Mouse (Mus musculus) left cerebral cortex, adult 18-20 months (tissue): ENCODE measurements around the gene Tango6. TPM values are rescaled to one million over a fixed set of nuclear protein-coding genes. Genes with fewer than 3 reads are reported as not detected.
"Not testable (repeated sequence)": the region's sequence is repeated elsewhere in the genome, so short reads cannot be mapped to it uniquely, and the experiment has no call there.

Experiments used
- DNase-seq, 2 experiments: peaks; one replicate each; pipeline ENCODE4 v3.0.0; 2021 to 2022; ENCODE audit warnings: low spot score in 2 of 2, mixed read lengths in 1 of 2
- total RNA-seq, 2 experiments: library from RNA; stranded (reverse); gene quantifications; 2 replicates each; pipeline ENCODE4 v1.2.3; 2021

The Tango6 gene
- total RNA-seq, 2 experiments from 2014 or later, result 6.6 to 6.8 TPM

- peak; percentile 53 to 70 for DNase-seq
These were observed 187.9 kb downstream of the Tango6 start for GRCm38 (mm10) chr8:106870537-106871327.

- DNase-seq, result no peak
These were observed 188.6 kb downstream of the Tango6 start for GRCm38 (mm10) chr8:106871328-106871926.

GRCm38 (mm10) chr8:106871931-106872371 lies 189.1 kb downstream of the Tango6 start:
- DNase-seq, result peak in 1 of 2 experiments; percentile 40

- DNase-seq, result no peak
These were observed 189.7 kb downstream of the Tango6 start for GRCm38 (mm10) chr8:106872454-106873034.

GRCm38 (mm10) chr8:106880121-106880707 lies 197.3 kb downstream of the Tango6 start:
- no peak for DNase-seq

- not testable (repeated sequence) for DNase-seq
These were observed 201.2 kb downstream of the Tango6 start for GRCm38 (mm10) chr8:106884094-106884493.

GRCm38 (mm10) chr8:106884826-106885400 lies 202.0 kb downstream of the Tango6 start:
- not testable (repeated sequence) for DNase-seq

- peak; percentile 77 to 84 for DNase-seq
These were observed 204.7 kb downstream of the Tango6 start for GRCm38 (mm10) chr8:106887336-106888189.

GRCm38 (mm10) chr8:106888803-106889202 lies 205.9 kb downstream of the Tango6 start:
- no peak for DNase-seq

GRCm38 (mm10) chr8:106892210-106892805 lies 209.4 kb downstream of the Tango6 start:
- no peak for DNase-seq

GRCm38 (mm10) chr8:106892806-106893451 lies 210.1 kb downstream of the Tango6 start:
- peak in 1 of 2 experiments; percentile 29 for DNase-seq

- DNase-seq, result peak; percentile 85 to 90
These were observed 210.8 kb downstream of the Tango6 start, which contains the start of gene Utp4 for GRCm38 (mm10) chr8:106893481-106894156. TSS of gene Utp4 (plus strand) at chr8:106893636.

- DNase-seq, result no peak
These were observed 216.6 kb downstream of the Tango6 start for GRCm38 (mm10) chr8:106899473-106899872.

Other genes starting within 250 kb of the Tango6 start
- not detected for gene 6030452D12Rik, start 182.5 kb upstream of the Tango6 start, total RNA-seq
- gene Cdh3, start 172.2 kb upstream of the Tango6 start, total RNA-seq, result under 1 TPM; 0.33 to 0.44 TPM
- 10 to 100 TPM; 86.5 to 89.9 TPM for gene Gm10073, start 109.6 kb upstream of the Tango6 start, total RNA-seq
- gene Cdh1, start 79.7 kb upstream of the Tango6 start, total RNA-seq, result 1 to 10 TPM; 2.2 to 2.8 TPM
- 1 to 10 TPM; 1.1 to 2.0 TPM for gene Has3, start 187.2 kb downstream of the Tango6 start, total RNA-seq
- gene Utp4, start 210.6 kb downstream of the Tango6 start, total RNA-seq, result 10 to 100 TPM; 36.9 to 40.8 TPM